Mouse (Mus musculus) urinary bladder, postnatal 0 days (tissue): ENCODE results near the gene Tmem267. TPM values are rescaled to one million over a fixed set of nuclear protein-coding genes. Genes with fewer than 3 reads are reported as not detected.

Experiments used
- polyA plus RNA-seq: library from polyadenylated mRNA; unstranded; fragments of >200 nt; fragmentation: Nextera tagmentation; extraction: Ambion mirVana; gene quantifications from 2 replicates; pipeline ENCODE4 v1.2.1, GENCODE M21; 2015

Tmem267 gene
- polyA plus RNA-seq: 0.81 and 1.2 TPM in 2 replicates

GRCm38 (mm10) chr13:119487880-119488580, at the start of gene Tmem267, which contains the start of gene 3110070M22Rik:
Gene Tmem267 (plus strand): TSS chr13:119488039.
Gene 3110070M22Rik (minus strand): TSS chr13:119488383.

GRCm38 (mm10) chr13:119462596-119463560, 25.0 kb upstream of the Tmem267 start, which contains the start of gene 4833420G17Rik:
Gene 4833420G17Rik (plus strand): TSS chr13:119462768.

GRCm38 (mm10) chr13:119623634-119624033, 135.8 kb downstream of the Tmem267 start, which contains the start of gene Ccl28:
Gene Ccl28 (plus strand): TSS chr13:119623819.

Other genes starting within 250 kb of the Tmem267 start
- 29.1 and 36.6 TPM in 2 replicates for gene Paip1, start 59.4 kb upstream of the Tmem267 start, polyA plus RNA-seq
- 23.1 and 23.8 TPM in 2 replicates for gene 4833420G17Rik, start 25.3 kb upstream of the Tmem267 start, polyA plus RNA-seq
- gene 3110070M22Rik, start 344 bp downstream of the Tmem267 start, polyA plus RNA-seq: 1.1 and 1.4 TPM in 2 replicates
- not detected in 2 replicates for gene Ccl28, start 135.8 kb downstream of the Tmem267 start, polyA plus RNA-seq
- 130 and 305 TPM in 2 replicates for gene Hmgcs1, start 202.3 kb downstream of the Tmem267 start, polyA plus RNA-seq